Mouse (Mus musculus) spleen, adult 2 months (tissue): ENCODE data around the gene Fam120a.

Source experiments
- CTCF ChIP-seq: fragments of 200-500 bp; IDR thresholded peaks from 2 replicates; pipeline ENCODE4 v1.5.1; 2011; ENCODE audit warnings: mild to moderate bottlenecking, inconsistent platforms; ENCODE audit not compliant: insufficient read depth, insufficient read length, insufficient replicate concordance; ENCODE audit errors: extremely low read depth
- POLR2A ChIP-seq: fragments of 200-500 bp; IDR thresholded peaks from 2 replicates; pipeline ENCODE4 v1.6.1; 2011; ENCODE audit warnings: low read depth, low read length, inconsistent platforms

DNA sequence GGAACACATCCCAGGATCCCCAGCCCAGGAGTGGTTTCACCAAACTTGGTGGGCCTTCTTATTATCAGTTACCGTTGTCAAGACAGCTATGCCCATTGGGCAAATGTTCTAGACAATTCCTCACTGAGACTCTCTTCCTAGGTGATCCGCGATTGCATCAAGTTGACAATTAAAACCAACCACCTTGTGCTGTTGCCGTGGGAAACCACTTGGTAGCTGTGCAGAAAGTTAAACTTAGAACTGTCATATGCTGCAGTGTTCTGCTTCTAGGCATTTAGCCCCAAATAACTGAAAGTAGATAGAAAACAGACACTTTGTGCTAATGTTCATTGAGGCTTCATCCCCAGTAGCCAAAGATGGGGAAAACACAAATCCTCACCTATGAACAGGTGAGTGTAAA lies 28.9 kb upstream of the Fam120a start:
- TF ChIP-seq CTCF = no peak
- TF ChIP-seq POLR2A = no peak
